Mouse (Mus musculus): ENCODE measurements around the gene Mpc1. TPM values are rescaled to one million over a fixed set of nuclear protein-coding genes. Genes with fewer than 3 reads are reported as not detected.

Gene Mpc1
- polyA plus RNA-seq (2012; rRNA removed) = 71.5 and 79.3 TPM in 2 replicates

GRCm38 (mm10) chr17:8282821-8283525 lies at the start of gene Mpc1:
Gene Mpc1, plus strand, starts transcription at chr17:8282904.

GRCm38 (mm10) chr17:8235743-8236142 lies 47.0 kb upstream of the Mpc1 start, which contains the start of gene Ccr6:
Gene Ccr6, plus strand, starts transcription at chr17:8236043.

GRCm38 (mm10) chr17:8310838-8311614 lies 28.3 kb downstream of the Mpc1 start, which contains the start of gene Sft2d1:
Gene Sft2d1, plus strand, starts transcription at chr17:8311102.

GRCm38 (mm10) chr17:8337159-8337558 lies 54.5 kb downstream of the Mpc1 start, which contains the start of gene Prr18:
Gene Prr18, plus strand, starts transcription at chr17:8337459.

Other genes starting within 250 kb of the Mpc1 start
- gene Gm49673, start 135.1 kb upstream of the Mpc1 start, polyA plus RNA-seq (2012; rRNA removed) = 5.1 and 5.2 TPM in 2 replicates
- 79.7 and 89.6 TPM in 2 replicates for gene Rnaset2a, start 134.8 kb upstream of the Mpc1 start, polyA plus RNA-seq (2012; rRNA removed)
- 0.94 and 1.2 TPM in 2 replicates for gene Fgfr1op, start 117.4 kb upstream of the Mpc1 start, polyA plus RNA-seq (2012; rRNA removed)
- 1.3 and 2.1 TPM in 2 replicates for gene Ccr6, start 46.9 kb upstream of the Mpc1 start, polyA plus RNA-seq (2012; rRNA removed)
- 106 and 126 TPM in 2 replicates for gene Sft2d1, start 28.2 kb downstream of the Mpc1 start, polyA plus RNA-seq (2012; rRNA removed)
- gene Prr18, start 54.6 kb downstream of the Mpc1 start, polyA plus RNA-seq (2012; rRNA removed) = 0.55 and 0.56 TPM in 2 replicates
- not detected in 2 replicates for gene T2, start 73.1 kb downstream of the Mpc1 start, polyA plus RNA-seq (2012; rRNA removed)
- not detected in 2 replicates for gene T, start 151.5 kb downstream of the Mpc1 start, polyA plus RNA-seq (2012; rRNA removed)
- gene Pde10a, start 242.5 kb downstream of the Mpc1 start, polyA plus RNA-seq (2012; rRNA removed) = 1.1 and 1.7 TPM in 2 replicates

All from colon, adult 2 months (tissue).